Mouse (Mus musculus) kidney, embryonic 15.5 days (tissue): ENCODE measurements around the gene Rasgef1b. TPM values are rescaled to one million over a fixed set of nuclear protein-coding genes. Genes with fewer than 3 reads are reported as not detected.

Source experiments
- ATAC-seq: fragments of 200-750 bp; cut with Nextera tagmentation; replicated peaks from 2 replicates; pipeline ENCODE4 v1.8.0; 2017; ENCODE audit warnings: moderate TSS enrichment; ENCODE audit not compliant: low FRiP score
- H3K27ac ChIP-seq: fragments of 300-500 bp; sonication (generic); 2 replicates; pipeline ENCODE4 v1.5.1; 2015; ENCODE audit warnings: mild to moderate bottlenecking, inconsistent platforms
- H3K27me3 ChIP-seq: fragments of 300-500 bp; sonication (generic); 2 replicates; pipeline ENCODE4 v1.6.1; 2015; ENCODE audit warnings: inconsistent platforms
- H3K36me3 ChIP-seq: fragments of 300-500 bp; sonication (generic); 2 replicates; pipeline ENCODE4 v1.6.1; 2015; ENCODE audit warnings: inconsistent platforms
- H3K4me1 ChIP-seq: fragments of 300-500 bp; sonication (generic); 2 replicates; pipeline ENCODE4 v1.6.1; 2015; ENCODE audit warnings: inconsistent platforms
- H3K4me2 ChIP-seq: fragments of 300-500 bp; sonication (generic); 2 replicates; pipeline ENCODE4 v1.6.1; 2015; ENCODE audit warnings: moderate library complexity, mild to moderate bottlenecking, inconsistent platforms
- H3K4me3 ChIP-seq: fragments of 300-500 bp; sonication (generic); replicated peaks from 2 replicates; pipeline ENCODE4 v1.5.1; 2015; ENCODE audit warnings: mild to moderate bottlenecking, inconsistent platforms
- H3K9ac ChIP-seq: fragments of 300-500 bp; sonication (generic); 2 replicates; pipeline ENCODE4 v1.6.1; 2015; ENCODE audit warnings: mild to moderate bottlenecking, inconsistent platforms
- H3K9me3 ChIP-seq: fragments of 300-500 bp; sonication (generic); replicated peaks from 2 replicates; pipeline ENCODE4 v1.6.1; 2016; ENCODE audit warnings: inconsistent platforms
- WGBS: fragments of 180-500 bp; shearing (Covaris S2); methylation state at CpG from one replicate; pipeline ENCODE4 v1.1.7; 2015; ENCODE audit warnings: mixed read lengths; 5-methylcytosine and 5-hydroxymethylcytosine counted together
- polyA plus RNA-seq: library from polyadenylated mRNA; unstranded; fragments of >200 nt; fragmentation: Nextera tagmentation; extraction: Ambion mirVana; gene quantifications from 2 replicates; pipeline ENCODE4 v1.2.1, GENCODE M21; 2015

Rasgef1b gene
- polyA plus RNA-seq, 1 experiment from 2014 or later: 7.0 TPM

DNA sequence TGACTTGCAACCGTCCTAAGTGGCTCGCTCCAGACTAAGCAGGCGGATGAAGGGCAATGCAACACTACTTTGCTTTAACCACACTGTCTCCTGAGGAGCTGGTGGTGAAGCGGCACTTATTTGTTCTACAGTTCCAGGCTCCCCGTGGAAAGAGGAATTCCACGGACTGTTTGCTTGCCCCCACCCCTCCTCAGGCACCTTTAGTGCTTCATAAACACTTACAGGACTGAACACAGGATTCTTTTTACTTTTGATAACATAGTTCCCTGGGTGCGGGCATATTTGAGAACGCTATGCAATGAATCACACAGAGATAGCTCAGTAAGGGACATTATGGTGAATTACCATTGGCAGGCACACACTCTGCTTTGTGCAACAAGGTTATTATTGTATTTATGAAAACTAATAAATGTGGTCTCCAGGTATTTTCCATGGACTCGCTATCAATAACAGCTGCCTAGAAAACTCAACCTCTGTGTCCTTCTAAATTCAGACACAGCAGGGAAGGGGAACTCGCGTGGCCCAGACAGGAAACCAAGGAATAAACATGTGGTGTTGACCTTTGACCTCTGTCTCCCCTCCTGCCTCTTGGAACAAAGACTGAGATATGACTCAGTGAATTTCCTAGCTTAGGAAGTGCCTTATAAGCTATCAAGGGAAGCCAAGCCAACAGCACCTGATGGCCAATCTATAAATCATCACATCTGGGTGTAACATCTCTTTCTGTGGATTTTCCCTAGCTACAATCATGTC, 486.7 kb downstream of the Rasgef1b start:
- no peak overlapping the region for H3K9ac ChIP-seq
- H3K4me3 ChIP-seq: no peak overlapping the region
- 66% methylated on average over 11 of the region's 11 CpGs for WGBS
- H3K27ac ChIP-seq: no peak overlapping the region
- H3K36me3 ChIP-seq: peaks cover 21% of the 10 kb centered on the region
- H3K27me3 ChIP-seq: 0 out of 2 replicates have a peak, but pooled peaks cover 2% of the 10 kb centered on the region
- no peaks in the 10 kb centered on the region for H3K9me3 ChIP-seq
- 0 out of 2 replicates have a peak, but pooled peaks cover 2% of the 10 kb centered on the region for H3K4me1 ChIP-seq
- ATAC-seq: no peak
- no peak overlapping the region for H3K4me2 ChIP-seq

DNA sequence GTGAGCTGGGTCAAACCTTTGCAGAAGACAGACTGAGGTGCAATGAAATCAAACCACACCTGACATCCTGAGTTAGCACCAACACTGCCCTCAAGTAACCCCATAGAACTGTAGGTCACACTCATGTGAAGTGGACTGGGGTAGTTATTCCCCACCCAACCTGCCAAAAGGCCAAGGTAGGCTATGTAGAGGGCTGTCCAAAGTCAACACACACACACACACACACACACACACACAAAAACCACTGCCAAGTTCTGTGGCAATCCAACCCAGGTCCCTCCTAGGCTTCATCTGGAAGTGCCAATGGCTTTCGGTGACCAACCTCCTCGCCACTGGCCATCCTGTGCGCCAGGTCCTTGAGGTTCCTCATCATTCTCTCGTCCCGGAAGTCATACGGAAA, 488.4 kb downstream of the Rasgef1b start:
- Histone ChIP-seq H3K4me2 (no peak overlapping the region), H3K9ac (no peak overlapping the region), H3K4me1 (no peaks in the 10 kb centered on the region), H3K4me3 (no peak overlapping the region), H3K36me3 (peaks cover 21% of the 10 kb centered on the region), H3K9me3 (no peaks in the 10 kb centered on the region), H3K27me3 (no peaks in the 10 kb centered on the region), H3K27ac (no peak overlapping the region)
- WGBS: 91% methylated on average over 6 of the region's 6 CpGs
- no peak for ATAC-seq

GRCm38 (mm10) chr5:99239677-99240076, 489.2 kb downstream of the Rasgef1b start:
- WGBS: 72% methylated on average over 9 of the region's 9 CpGs
- H3K9me3 ChIP-seq: no peaks in the 10 kb centered on the region
- no peaks in the 10 kb centered on the region for H3K4me1 ChIP-seq
- H3K27me3 ChIP-seq: no peaks in the 10 kb centered on the region
- H3K9ac ChIP-seq: no peak overlapping the region
- ATAC-seq: no peak
- no peak overlapping the region for H3K4me2 ChIP-seq
- peaks cover 26% of the 10 kb centered on the region for H3K36me3 ChIP-seq
- no peak overlapping the region for H3K4me3 ChIP-seq
- no peak overlapping the region for H3K27ac ChIP-seq

- no peaks in the 10 kb centered on the region for H3K27me3 ChIP-seq
- WGBS: 57% methylated on average over 4 of the region's 4 CpGs
- H3K27ac ChIP-seq: no peak overlapping the region
- peaks cover 36% of the 10 kb centered on the region for H3K36me3 ChIP-seq
- no peak overlapping the region for H3K4me2 ChIP-seq
- H3K4me1 ChIP-seq: 0 out of 2 replicates have a peak, but pooled peaks cover 4% of the 10 kb centered on the region
- no peaks in the 10 kb centered on the region for H3K9me3 ChIP-seq
- H3K9ac ChIP-seq: no peak overlapping the region
- ATAC-seq: no peak
- H3K4me3 ChIP-seq: no peak overlapping the region
Measured at GRCm38 (mm10) chr5:99238150-99238549, 490.7 kb downstream of the Rasgef1b start.

- Histone ChIP-seq H3K4me1 (0 out of 2 replicates have a peak, but pooled peaks cover 4% of the 10 kb centered on the region), H3K4me3 (no peak overlapping the region), H3K27me3 (no peaks in the 10 kb centered on the region), H3K9me3 (no peaks in the 10 kb centered on the region), H3K4me2 (no peak overlapping the region), H3K36me3 (peaks cover 42% of the 10 kb centered on the region), H3K27ac (no peak overlapping the region), H3K9ac (no peak overlapping the region)
- no peak for ATAC-seq
- 50% methylated on average over 11 of the region's 11 CpGs for WGBS
Measured at GRCm38 (mm10) chr5:99236888-99237752, 491.7 kb downstream of the Rasgef1b start.

GRCm38 (mm10) chr5:99236431-99236830, 492.4 kb downstream of the Rasgef1b start:
- Histone ChIP-seq H3K27ac (no peak overlapping the region), H3K9ac (no peak overlapping the region), H3K36me3 (peaks cover 44% of the 10 kb centered on the region), H3K4me3 (no peak overlapping the region), H3K9me3 (no peaks in the 10 kb centered on the region), H3K27me3 (no peaks in the 10 kb centered on the region), H3K4me2 (no peak overlapping the region), H3K4me1 (0 out of 2 replicates have a peak, but pooled peaks cover 4% of the 10 kb centered on the region)
- ATAC-seq: no peak
- WGBS: 77% methylated on average over 4 of the region's 4 CpGs

DNA sequence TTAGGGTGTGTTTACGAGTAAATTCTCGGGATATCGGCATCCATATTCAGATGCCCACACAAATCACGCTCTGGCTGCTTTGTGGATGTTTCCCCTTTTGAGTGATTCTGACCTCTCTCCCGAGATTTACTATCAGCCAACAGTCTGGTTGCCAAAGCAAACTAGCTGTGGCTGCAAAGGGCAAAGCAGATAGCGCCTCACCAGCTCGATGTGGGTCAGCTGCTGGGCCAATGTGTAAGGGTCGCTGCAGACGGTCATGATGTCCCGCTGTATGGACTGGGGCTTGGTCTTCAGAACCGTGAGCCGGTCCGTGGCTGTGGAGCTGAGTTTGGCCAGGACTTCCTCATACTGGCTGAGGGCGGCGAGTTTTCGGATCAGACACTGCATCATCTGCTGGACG, 494.6 kb downstream of the Rasgef1b start:
- no peak overlapping the region for H3K4me3 ChIP-seq
- H3K36me3 ChIP-seq: peaks cover 49% of the 10 kb centered on the region
- H3K9me3 ChIP-seq: no peaks in the 10 kb centered on the region
- no peak for ATAC-seq
- H3K27me3 ChIP-seq: no peaks in the 10 kb centered on the region
- no peak overlapping the region for H3K9ac ChIP-seq
- WGBS: 81% methylated on average over 17 of the region's 17 CpGs
- H3K4me1 ChIP-seq: 0 out of 2 replicates have a peak, but pooled peaks cover 4% of the 10 kb centered on the region
- no peak overlapping the region for H3K27ac ChIP-seq
- H3K4me2 ChIP-seq: no peak overlapping the region

DNA sequence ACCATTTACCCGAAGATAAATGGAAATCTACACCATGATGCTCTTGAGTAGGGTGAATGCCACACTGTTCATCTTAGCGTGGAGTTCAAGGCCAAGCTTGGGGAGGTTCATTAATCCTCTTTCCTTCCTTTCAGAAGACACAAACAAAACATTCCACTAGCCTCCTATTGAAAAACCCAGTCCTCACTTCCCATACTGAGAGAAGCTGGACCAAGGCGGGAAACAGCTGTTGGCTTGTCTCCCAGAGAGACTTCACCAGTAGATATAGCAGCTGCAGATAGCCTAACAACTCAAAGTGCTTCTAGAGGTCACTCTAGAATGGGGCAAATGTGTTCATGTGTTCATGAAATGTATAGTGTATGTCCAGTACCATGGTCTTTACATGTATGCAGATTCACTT, 495.7 kb downstream of the Rasgef1b start:
- H3K27ac ChIP-seq: no peak overlapping the region

GRCm38 (mm10) chr5:99232410-99232809, 496.5 kb downstream of the Rasgef1b start:
- no peak overlapping the region for H3K27ac ChIP-seq
- WGBS: 90% methylated on average over 8 of the region's 8 CpGs
- H3K9me3 ChIP-seq: no peaks in the 10 kb centered on the region

More for the DNA sequence above, 495.7 kb downstream of the Rasgef1b start:
- H3K4me3 ChIP-seq: no peak overlapping the region
- no peaks in the 10 kb centered on the region for H3K9me3 ChIP-seq
- H3K36me3 ChIP-seq: peaks cover 50% of the 10 kb centered on the region
- H3K9ac ChIP-seq: no peak overlapping the region
- H3K27me3 ChIP-seq: no peaks in the 10 kb centered on the region
- 69% methylated on average over 3 of the region's 3 CpGs for WGBS
- H3K4me2 ChIP-seq: no peak overlapping the region
- H3K4me1 ChIP-seq: 0 out of 2 replicates have a peak, but pooled peaks cover 4% of the 10 kb centered on the region
- ATAC-seq: no peak

DNA sequence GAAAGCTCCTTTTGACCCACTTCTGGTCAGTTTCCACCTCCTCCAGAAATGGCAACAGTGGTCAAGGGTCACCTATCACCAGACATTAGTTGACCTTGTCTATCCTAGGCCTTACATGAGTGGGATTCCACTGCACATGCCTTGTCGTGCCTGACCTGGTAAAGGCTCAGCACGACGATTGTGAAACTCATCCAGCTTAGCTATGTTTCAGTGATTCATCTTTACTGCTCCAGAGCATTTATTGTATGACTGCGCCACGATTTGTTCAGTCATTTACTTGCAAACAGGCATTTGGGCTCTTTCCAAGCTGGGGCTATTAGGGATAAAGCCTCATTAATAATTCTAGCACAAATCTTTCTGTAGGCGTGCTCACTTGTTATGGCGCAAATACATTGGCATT, 498.4 kb downstream of the Rasgef1b start:
- Histone ChIP-seq H3K27me3 (no peaks in the 10 kb centered on the region), H3K36me3 (peaks cover 56% of the 10 kb centered on the region), H3K9ac (no peak overlapping the region), H3K9me3 (no peaks in the 10 kb centered on the region), H3K4me3 (no peak overlapping the region), H3K4me1 (0 out of 2 replicates have a peak, but pooled peaks cover 4% of the 10 kb centered on the region), H3K27ac (no peak overlapping the region), H3K4me2 (no peak overlapping the region)
- ATAC-seq: no peak
- WGBS: 83% methylated on average over 7 of the region's 7 CpGs

More at GRCm38 (mm10) chr5:99232410-99232809, 496.5 kb downstream of the Rasgef1b start:
- Histone ChIP-seq H3K9ac (no peak overlapping the region), H3K4me1 (0 out of 2 replicates have a peak, but pooled peaks cover 4% of the 10 kb centered on the region), H3K27me3 (no peaks in the 10 kb centered on the region), H3K4me3 (no peak overlapping the region), H3K4me2 (no peak overlapping the region), H3K36me3 (peaks cover 54% of the 10 kb centered on the region)
- no peak for ATAC-seq

GRCm38 (mm10) chr5:99227361-99227760, 501.5 kb downstream of the Rasgef1b start:
- Histone ChIP-seq H3K27ac (no peak overlapping the region), H3K9me3 (no peaks in the 10 kb centered on the region), H3K4me2 (no peak overlapping the region), H3K27me3 (no peaks in the 10 kb centered on the region), H3K9ac (no peak overlapping the region), H3K4me3 (no peak overlapping the region), H3K4me1 (peaks cover 14% of the 10 kb centered on the region), H3K36me3 (peaks cover 35% of the 10 kb centered on the region)
- ATAC-seq: no peak
- WGBS: 80% methylated on average over 4 of the region's 4 CpGs

DNA sequence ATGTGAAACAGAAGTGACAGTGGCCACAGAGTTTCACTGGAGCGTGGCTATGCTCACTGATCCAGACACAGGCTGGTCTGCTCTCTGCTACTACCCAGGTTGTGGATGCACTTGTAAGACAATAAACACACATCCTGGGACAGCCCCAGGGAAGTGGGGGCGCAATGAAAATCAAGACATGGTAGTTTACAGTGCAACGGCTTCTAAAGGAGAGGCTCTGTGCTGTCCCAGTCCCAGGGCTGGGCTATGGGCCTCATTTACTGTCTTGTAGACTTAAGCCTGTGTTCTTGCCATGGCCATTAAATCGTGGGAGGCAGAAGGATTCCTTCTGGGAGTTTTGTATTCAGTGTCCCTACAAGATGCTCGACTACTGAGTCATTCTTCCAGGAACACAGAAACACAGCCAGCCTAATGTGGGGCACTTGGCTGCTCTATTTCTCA, 504.3 kb downstream of the Rasgef1b start:
- Histone ChIP-seq H3K4me1 (peaks cover 14% of the 10 kb centered on the region), H3K27me3 (no peaks in the 10 kb centered on the region), H3K9me3 (no peaks in the 10 kb centered on the region), H3K9ac (no peak overlapping the region), H3K4me3 (no peak overlapping the region), H3K36me3 (peaks cover 38% of the 10 kb centered on the region), H3K27ac (peak overlapping the region; percentile 28), H3K4me2 (peak overlapping the region; percentile 7; the same call in 1 of the 2 replicates)
- 22% methylated on average over 5 of the region's 5 CpGs for WGBS
- ATAC-seq: peak; percentile 73; the same call in 1 of the 2 replicates
